In genomic region chr6:121336558-121336957, GRCm38 (mm10) we compare ENCODE assay signal across 14 mouse cellular contexts. TPM values are rescaled to one million over a fixed set of nuclear protein-coding genes. Genes with fewer than 3 reads are reported as not detected.
A peak's percentile ranks its signal among the peaks of the same experiment; 100 is the strongest.
DNase-seq lines count a peak whose midpoint lies in the region; ATAC-seq and TF ChIP-seq lines count a peak whose summit lies in the region.
"Had no signal": no experiment of that assay in that cellular context is flagged by ENCODE, and none has a peak within 500 bp of the region (broad histone marks: within the 10 kb centered on the region; RNA-seq: fewer than 3 reads in every experiment).

No protein-coding gene starts in this region.

- H3K9me3 ChIP-seq in stomach, embryonic 15.5 days, result no peaks in the 10 kb centered on the region
- no peaks in the 10 kb centered on the region for H3K9me3 ChIP-seq in stomach, postnatal 0 days (ENCODE audit: control insufficient read depth, low read length)
- no peaks in the 10 kb centered on the region for H3K9me3 ChIP-seq in neural tube, embryonic 15.5 days (replicated peaks)
- H3K9me3 ChIP-seq: midbrain, embryonic 12.5 days; neural tube, embryonic 13.5 days had no signal

- no peaks in the 10 kb centered on the region for H3K4me1 ChIP-seq in stomach, embryonic 15.5 days
- no peaks in the 10 kb centered on the region for H3K4me1 ChIP-seq in stomach, postnatal 0 days (replicated peaks; ENCODE audit: control insufficient read depth, insufficient read depth)
- 0 out of 2 replicates have a peak, but pooled peaks cover 2% of the 10 kb centered on the region for H3K4me1 ChIP-seq in neural tube, embryonic 15.5 days
- H3K4me1 ChIP-seq: midbrain, embryonic 12.5 days; neural tube, embryonic 13.5 days had no signal

- no peaks in the 10 kb centered on the region for H3K27me3 ChIP-seq in stomach, embryonic 15.5 days (replicated peaks)
- H3K27me3 ChIP-seq in stomach, postnatal 0 days (ENCODE audit: control insufficient read depth, insufficient read depth, low read length), result no peaks in the 10 kb centered on the region
- H3K27me3 ChIP-seq in neural tube, embryonic 15.5 days (replicated peaks), result no peaks in the 10 kb centered on the region
- H3K27me3 ChIP-seq: midbrain, embryonic 12.5 days had no signal

- H3K9ac ChIP-seq in stomach, embryonic 15.5 days, result no peak overlapping the region
- H3K9ac ChIP-seq in stomach, postnatal 0 days (ENCODE audit: low read length), result no peak overlapping the region
- no peak overlapping the region for H3K9ac ChIP-seq in neural tube, embryonic 15.5 days (replicated peaks)
- H3K9ac ChIP-seq: forebrain, postnatal 0 days; midbrain, embryonic 12.5 days; neural tube, embryonic 13.5 days had no signal

- no peak overlapping the region for H3K4me2 ChIP-seq in stomach, embryonic 15.5 days
- no peak overlapping the region for H3K4me2 ChIP-seq in stomach, postnatal 0 days (replicated peaks; ENCODE audit: low read depth)
- H3K4me2 ChIP-seq in neural tube, embryonic 15.5 days, result no peak overlapping the region
- H3K4me2 ChIP-seq: heart, embryonic 11.5 days; midbrain, embryonic 12.5 days; neural tube, embryonic 13.5 days had no signal

- intact Hi-C loops in heart, postnatal 25 days (cut with DNase I), result loop anchor here (5.0 kb wide), 1 partner anchor 64 kb away; no protein-coding TSS in a partner anchor

- no peak for DNase-seq in stomach, postnatal 0 days (ENCODE audit: low spot score)
- DNase-seq in liver, result peak; percentile 86
- peak; percentile 64 for DNase-seq in retina, embryonic 14.5 days (ENCODE audit: low spot score)
- peak; percentile 75 to 86 for DNase-seq in thymus, postnatal 36 days
- no peak for DNase-seq in neural tube, embryonic 10.5 days (ENCODE audit: extremely low spot score, low spot score)
- DNase-seq in heart, postnatal 25 days (ENCODE audit: low spot score), result no peak
- DNase-seq: forebrain, postnatal 0 days had no signal

- no peak overlapping the region for H3K4me3 ChIP-seq in stomach, embryonic 15.5 days (replicated peaks)
- H3K4me3 ChIP-seq in stomach, postnatal 0 days (ENCODE audit: low read depth, low read length), result no peak overlapping the region
- H3K4me3 ChIP-seq in neural tube, embryonic 15.5 days (replicated peaks), result no peak overlapping the region
- H3K4me3 ChIP-seq: midbrain, embryonic 12.5 days; neural tube, embryonic 13.5 days had no signal

- peak; percentile 54; the same call in 1 of the 2 replicates for ATAC-seq in stomach, embryonic 15.5 days (ENCODE audit: insufficient read depth, low FRiP score, low read depth)
- ATAC-seq in stomach, postnatal 0 days (ENCODE audit: low FRiP score, low TSS enrichment), result no peak
- ATAC-seq in neural tube, embryonic 15.5 days (ENCODE audit: low FRiP score), result no peak
- ATAC-seq: CD4-positive, CD25-positive, alpha-beta regulatory T cell, adult 4 months; forebrain, postnatal 0 days; hindbrain, postnatal 0 days had no signal

- TF ChIP-seq EP300 in stomach, postnatal 0 days (optimal IDR thresholded peaks at IDR 0.05), result no peak

- TF ChIP-seq CTCF in stomach, postnatal 0 days (IDR thresholded peaks at IDR 0.05; ENCODE audit: low read depth), result no peak

- no peaks in the 10 kb centered on the region for H3K36me3 ChIP-seq in stomach, embryonic 15.5 days
- H3K36me3 ChIP-seq in stomach, postnatal 0 days (ENCODE audit: control insufficient read depth, insufficient read depth, low read length), result no peaks in the 10 kb centered on the region
- no peaks in the 10 kb centered on the region for H3K36me3 ChIP-seq in neural tube, embryonic 15.5 days
- H3K36me3 ChIP-seq: midbrain, embryonic 12.5 days; neural tube, embryonic 13.5 days had no signal

- H3K27ac ChIP-seq in stomach, embryonic 15.5 days, result no peak overlapping the region
- H3K27ac ChIP-seq in stomach, postnatal 0 days (replicated peaks), result no peak overlapping the region
- H3K27ac ChIP-seq in neural tube, embryonic 15.5 days (replicated peaks), result no peak overlapping the region
- H3K27ac ChIP-seq: hindbrain, postnatal 0 days; midbrain, embryonic 12.5 days; neural tube, embryonic 13.5 days had no signal

- WGBS in stomach, embryonic 15.5 days, result 60% methylated on average over 8 of the region's 8 CpGs
- WGBS in stomach, postnatal 0 days, result 48% methylated on average over 8 of the region's 8 CpGs
- 72% methylated on average over 8 of the region's 8 CpGs for WGBS in neural tube, embryonic 15.5 days

RNA-seq across cellular contexts. Expression of gene Slc6a12, which starts 6.3 kb away (rescaled TPM):
- 0.12 and 0.18 TPM in 2 replicates for polyA plus RNA-seq in stomach, embryonic 15.5 days (2015; fragmentation: Nextera tagmentation; extraction: Ambion mirVana)
- polyA plus RNA-seq in stomach, postnatal 0 days (2015; fragmentation: Nextera tagmentation; extraction: Ambion mirVana), result 0.11 and 0.17 TPM in 2 replicates
- polyA plus RNA-seq in neural tube, embryonic 15.5 days (2015; fragmentation: Nextera tagmentation; extraction: Ambion mirVana), result 0.43 and 0.70 TPM in 2 replicates
- under 1 TPM in 1 of 2 experiments, not detected in 1; 0.22 TPM for total RNA-seq in heart, postnatal 25 days (2021)
- polyA plus RNA-seq: CD4-positive, CD25-positive, alpha-beta regulatory T cell, adult 4 months had no signal

RNA-seq across cellular contexts. Expression of gene Slc6a13, which starts 36.5 kb away (rescaled TPM):
- 2.3 and 3.2 TPM in 2 replicates for polyA plus RNA-seq in stomach, embryonic 15.5 days (2015; fragmentation: Nextera tagmentation; extraction: Ambion mirVana)
- 0.46 and 0.52 TPM in 2 replicates for polyA plus RNA-seq in stomach, postnatal 0 days (2015; fragmentation: Nextera tagmentation; extraction: Ambion mirVana)
- polyA plus RNA-seq in neural tube, embryonic 15.5 days (2015; fragmentation: Nextera tagmentation; extraction: Ambion mirVana), result 34.4 and 41.0 TPM in 2 replicates
- under 1 TPM; 0.21 to 0.28 TPM for total RNA-seq in heart, postnatal 25 days (2021)

Comparison
In these comparisons a context has a peak if more than half of its experiments do, and no peak if none do; other contexts are left out.
1. DNase-seq: peak in liver (single experiment), retina, embryonic 14.5 days (single experiment) and thymus, postnatal 36 days (2 of 2); none in stomach, postnatal 0 days (single experiment), neural tube, embryonic 10.5 days (single experiment) and heart, postnatal 25 days (single experiment).